Mouse (Mus musculus) mature B cell (primary cell): ENCODE measurements around the gene Ccdc42.

ENCODE experiments used
- in situ Hi-C: fragments of 300-500 bp; cut with MboI; formaldehyde crosslinking; loops from 2 replicates; pipeline ENCODE4 v1.14.3; 2019

Ccdc42 gene

DNA sequence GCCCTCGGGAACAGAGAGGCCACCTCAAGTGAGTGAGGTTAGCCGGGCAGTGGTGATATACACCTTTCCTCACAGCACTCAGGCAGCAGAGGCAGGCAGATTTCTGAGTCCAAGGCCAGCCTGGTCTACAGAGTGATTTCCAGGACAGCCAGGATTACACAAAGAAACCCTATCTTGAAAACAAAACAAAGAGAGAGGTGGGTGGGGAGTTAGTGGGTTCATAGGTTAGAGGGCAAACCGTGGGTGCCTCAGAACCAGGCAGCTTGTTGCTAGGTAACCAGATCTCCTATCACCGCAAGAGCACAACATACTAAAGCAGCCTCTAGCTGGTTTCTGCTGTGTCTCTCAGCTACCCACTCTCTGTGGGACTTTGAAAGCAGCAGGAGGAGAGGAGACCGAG is at the start of gene Ccdc42:
Gene Ccdc42, plus strand, starts transcription at position 301 of the 400 bp plus-strand sequence.
- in situ Hi-C loops: no loop called here

- in situ Hi-C loops: no loop called here
Measured at GRCm38 (mm10) chr11:68539621-68540020, 47.2 kb upstream of the Ccdc42 start.

DNA sequence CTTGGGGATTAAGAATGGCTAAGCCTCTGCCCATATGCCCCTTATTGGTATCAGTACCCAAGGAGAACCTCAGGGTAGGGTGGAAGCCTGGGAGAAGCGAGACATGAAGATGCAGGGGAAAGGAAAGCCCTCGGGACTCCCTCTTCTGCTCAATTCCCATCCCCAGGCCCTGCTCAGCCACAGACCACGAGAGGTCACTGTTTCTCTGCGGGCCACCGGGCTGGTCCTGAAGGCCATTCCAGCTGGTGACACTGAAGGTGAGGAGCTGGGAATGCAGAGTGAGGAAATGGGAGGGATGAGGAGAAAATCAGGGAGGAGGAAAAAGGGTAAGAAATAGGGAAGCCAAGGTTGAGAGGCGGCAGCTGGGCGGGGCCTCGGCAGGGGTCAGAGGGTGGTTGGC is 42.3 kb upstream of the Ccdc42 start:
- in situ Hi-C loops: no loop called here

GRCm38 (mm10) chr11:68545172-68545571 is 41.6 kb upstream of the Ccdc42 start:
- in situ Hi-C loops: no loop called here

DNA sequence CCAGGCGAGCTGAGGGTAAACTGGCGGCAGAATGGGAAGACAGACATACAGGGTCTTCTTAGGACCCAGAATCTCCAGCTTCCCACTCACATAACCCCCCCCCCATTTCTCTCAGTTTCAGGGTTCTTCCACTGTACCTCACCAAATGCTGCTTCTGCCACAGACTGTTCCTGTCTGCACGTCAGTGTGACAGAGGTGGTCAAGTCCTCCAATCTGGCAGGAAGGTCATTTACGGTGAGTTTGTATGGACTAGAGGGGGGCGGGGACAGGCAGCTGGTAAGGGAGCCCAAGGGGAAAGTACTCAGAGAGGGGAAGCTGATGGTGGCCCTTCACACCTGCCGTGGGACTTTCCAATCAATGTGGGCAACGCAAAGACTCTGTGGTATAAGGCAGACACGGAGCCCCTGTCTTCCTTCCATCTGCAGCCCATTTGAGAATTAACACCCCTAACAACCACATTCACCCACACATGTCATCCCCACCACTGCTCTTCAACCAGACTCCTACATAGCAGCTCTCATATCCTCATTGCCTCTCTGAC is 41.1 kb upstream of the Ccdc42 start:
- in situ Hi-C loops: no loop called here

DNA sequence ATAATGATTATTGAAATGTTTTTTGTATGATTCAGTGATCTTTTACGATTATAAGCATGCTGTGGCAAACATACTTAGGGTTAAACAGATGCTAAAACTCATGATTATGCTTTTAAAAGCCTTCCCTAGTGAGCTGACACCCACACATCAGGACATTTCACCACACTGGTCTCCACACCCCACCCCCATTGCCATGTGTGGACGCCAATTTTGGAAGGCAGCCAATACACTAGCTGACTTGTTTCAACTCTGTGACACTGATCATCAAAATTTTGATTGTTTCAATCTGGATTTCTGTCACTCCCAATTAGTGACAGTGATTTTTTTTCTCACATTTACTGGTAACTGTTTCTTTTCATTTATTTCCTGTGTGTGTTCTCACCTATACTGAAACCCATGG is 39.3 kb upstream of the Ccdc42 start:
- in situ Hi-C loops: no loop called here

DNA sequence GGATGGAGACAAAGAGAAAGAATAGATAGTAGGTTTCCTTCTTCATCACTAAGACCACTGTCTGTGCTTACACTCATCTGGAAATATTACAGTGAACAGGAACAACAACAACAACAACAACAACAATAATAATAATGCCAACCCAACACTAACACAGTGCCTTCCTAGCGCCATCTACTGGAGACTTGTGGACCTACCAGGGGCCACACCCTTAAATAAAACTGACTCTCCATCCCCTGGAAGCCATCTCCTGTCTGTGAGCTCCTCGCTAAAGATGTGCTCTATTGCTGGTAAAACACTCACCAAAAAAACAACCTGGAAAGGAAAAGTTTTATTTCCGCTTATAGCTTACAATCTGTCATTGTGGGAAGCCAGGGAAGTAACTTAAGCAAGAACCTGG is 37.2 kb upstream of the Ccdc42 start:
- in situ Hi-C loops: no loop called here

DNA sequence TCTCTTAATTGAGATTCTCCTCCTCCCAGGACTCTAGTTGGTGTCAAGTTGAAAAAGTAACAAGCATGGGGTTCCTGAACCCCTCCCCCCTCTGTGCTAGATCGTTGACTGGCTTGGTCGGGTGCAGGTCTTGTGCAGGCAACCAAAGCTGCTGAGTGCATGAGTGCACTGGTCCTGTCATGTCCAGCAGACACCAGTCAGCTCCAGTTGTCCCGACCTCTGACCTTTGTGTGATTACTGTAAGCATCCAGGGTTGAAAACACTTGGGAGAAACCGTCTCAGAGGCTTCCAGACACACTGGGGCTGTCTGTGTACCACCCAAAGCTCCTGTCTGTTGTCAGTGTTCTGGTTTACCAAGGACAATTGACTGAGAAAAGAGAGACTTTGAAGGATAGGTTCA is 36.5 kb upstream of the Ccdc42 start:
- in situ Hi-C loops: loop anchor here (10.0 kb wide), 1 partner anchor 56 kb away; no protein-coding TSS in a partner anchor

DNA sequence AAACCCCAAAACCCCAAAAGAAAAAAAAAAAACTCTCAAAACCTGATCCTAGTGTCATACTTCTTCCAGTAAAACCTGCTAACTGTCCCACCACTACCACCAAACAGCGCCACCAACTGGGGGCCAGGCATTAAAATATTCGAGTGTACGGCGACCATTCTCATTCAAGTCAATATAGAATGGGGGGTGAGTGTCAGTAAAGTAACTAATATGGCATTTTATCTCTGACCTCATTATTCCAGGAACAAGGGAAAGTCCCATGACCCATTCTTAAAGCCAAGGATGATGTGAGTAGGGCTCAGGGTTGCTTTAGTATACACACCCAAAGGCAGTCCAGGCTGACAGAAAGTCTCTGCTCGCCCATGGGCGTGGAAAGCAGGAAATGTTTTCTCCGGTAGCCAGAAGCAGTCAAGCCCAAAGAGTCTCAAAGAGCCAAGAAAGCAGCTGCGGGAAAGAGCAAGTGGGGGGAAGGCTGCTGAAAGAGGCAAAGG is 32.8 kb upstream of the Ccdc42 start:
- in situ Hi-C loops: loop anchor here (10.0 kb wide), 1 partner anchor 59 kb away; no protein-coding TSS in a partner anchor

GRCm38 (mm10) chr11:68555918-68556584 is 30.8 kb upstream of the Ccdc42 start, which contains the start of gene Mfsd6l:
TSS of gene Mfsd6l (plus strand) at chr11:68556186.
- in situ Hi-C loops: loop anchor here (10.0 kb wide), 1 partner anchor 61 kb away; no protein-coding TSS in a partner anchor

GRCm38 (mm10) chr11:68559546-68559945 is 27.3 kb upstream of the Ccdc42 start:
- in situ Hi-C loops: loop anchor here (10.0 kb wide), 1 partner anchor 65 kb away; no protein-coding TSS in a partner anchor

- in situ Hi-C loops: no loop called here
Measured at GRCm38 (mm10) chr11:68561957-68562950, 24.6 kb upstream of the Ccdc42 start.

GRCm38 (mm10) chr11:68564356-68565031 is 22.3 kb upstream of the Ccdc42 start:
- in situ Hi-C loops: no loop called here

DNA sequence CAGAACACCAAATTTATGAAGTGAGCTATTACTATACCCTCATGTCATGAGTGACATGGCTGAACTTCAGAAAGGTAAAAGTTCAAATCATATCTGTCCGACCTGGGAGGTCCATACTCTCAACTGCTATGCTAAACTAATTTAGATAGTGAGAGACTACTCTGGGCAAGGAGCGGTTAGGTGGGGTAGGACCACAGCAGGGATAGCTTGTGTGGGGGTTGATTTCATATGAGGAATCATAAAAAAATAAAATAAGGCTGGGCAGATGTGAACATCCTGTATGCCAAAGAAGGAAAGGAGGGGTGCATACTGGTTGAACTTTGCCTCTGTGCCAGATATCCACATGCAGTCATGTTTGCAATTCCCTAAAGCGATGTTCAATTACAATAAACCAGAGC is 21.8 kb upstream of the Ccdc42 start:
- in situ Hi-C loops: no loop called here

DNA sequence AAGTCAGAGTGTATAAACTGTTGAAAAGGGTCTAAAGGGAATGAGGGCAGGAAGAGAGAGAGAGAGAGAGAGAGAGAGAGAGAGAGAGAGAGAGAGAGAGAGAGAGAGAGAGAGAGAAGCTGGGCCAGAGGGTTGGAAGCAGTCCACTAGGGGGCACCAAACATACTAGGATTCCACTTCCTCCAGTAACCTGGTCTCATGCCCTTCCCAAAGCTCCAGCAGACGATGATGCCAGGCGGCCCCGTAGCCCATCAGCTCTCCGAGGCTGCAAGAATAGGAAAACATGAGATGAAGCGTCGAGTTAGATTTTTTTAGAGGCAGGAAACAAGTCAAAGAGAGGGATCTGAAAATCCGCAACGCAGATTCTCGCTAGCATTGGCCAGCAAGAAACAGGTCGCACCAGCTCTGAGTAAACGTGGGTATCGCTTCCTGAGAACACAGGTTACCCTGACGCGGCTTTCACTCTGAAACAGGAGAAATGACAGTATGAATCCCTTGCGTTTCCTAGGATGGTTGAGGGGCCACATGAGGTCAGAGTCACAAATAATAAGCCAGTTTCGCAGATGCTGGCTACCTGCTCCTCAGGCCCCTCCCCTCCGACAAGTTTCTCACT is 20.3 kb upstream of the Ccdc42 start:
- in situ Hi-C loops: no loop called here

GRCm38 (mm10) chr11:68570861-68571260 is 16.0 kb upstream of the Ccdc42 start:
- in situ Hi-C loops: no loop called here

GRCm38 (mm10) chr11:68577076-68577475 is 9.7 kb upstream of the Ccdc42 start:
- in situ Hi-C loops: no loop called here

GRCm38 (mm10) chr11:68579462-68579881 is 7.3 kb upstream of the Ccdc42 start:
- in situ Hi-C loops: no loop called here

GRCm38 (mm10) chr11:68580566-68580965 is 6.3 kb upstream of the Ccdc42 start:
- in situ Hi-C loops: no loop called here

DNA sequence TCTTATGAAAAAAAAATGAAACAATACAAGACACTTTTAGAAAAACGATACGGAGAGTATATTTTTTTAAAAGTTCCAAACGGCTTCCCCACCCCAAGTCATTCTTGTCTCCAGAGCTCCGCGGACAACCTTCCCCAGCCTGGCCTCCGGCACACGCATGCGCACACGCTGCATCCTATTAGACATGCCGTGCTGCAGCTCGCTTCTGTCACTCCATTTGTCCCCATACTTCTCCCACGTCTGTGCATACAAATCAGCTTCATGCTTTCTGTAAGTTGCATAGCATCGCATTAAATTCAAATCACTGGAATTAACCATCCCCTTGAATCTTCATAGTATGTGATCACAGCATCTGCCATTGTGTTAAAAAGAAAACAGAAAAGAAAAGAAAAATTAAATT is 3.6 kb upstream of the Ccdc42 start:
- in situ Hi-C loops: no loop called here

GRCm38 (mm10) chr11:68583906-68584480 is 2.8 kb upstream of the Ccdc42 start:
- in situ Hi-C loops: no loop called here
